Mouse (Mus musculus) common myeloid progenitor, adult 5-6 weeks (primary cell): ENCODE measurements around the gene Golt1b. TPM values are rescaled to one million over a fixed set of nuclear protein-coding genes. Genes with fewer than 3 reads are reported as not detected.
"Not testable (repeated sequence)": the region's sequence is repeated elsewhere in the genome, so short reads cannot be mapped to it uniquely, and the experiment has no call there.

Experiments
- ATAC-seq: replicated peaks from 2 replicates; pipeline ENCODE4 v1.8.0; 2016; ENCODE audit warnings: low read depth, mild to moderate bottlenecking, moderate TSS enrichment, inconsistent platforms; ENCODE audit not compliant: poor library complexity, severe bottlenecking
- total RNA-seq: library from RNA; stranded (forward); fragments of 200-1000, 187-1606 nt; gene quantifications from 2 replicates; pipeline ENCODE4 v1.2.3, GENCODE M21; 2017

Golt1b gene
- 34.6 and 39.5 TPM in 2 replicates for total RNA-seq

DNA sequence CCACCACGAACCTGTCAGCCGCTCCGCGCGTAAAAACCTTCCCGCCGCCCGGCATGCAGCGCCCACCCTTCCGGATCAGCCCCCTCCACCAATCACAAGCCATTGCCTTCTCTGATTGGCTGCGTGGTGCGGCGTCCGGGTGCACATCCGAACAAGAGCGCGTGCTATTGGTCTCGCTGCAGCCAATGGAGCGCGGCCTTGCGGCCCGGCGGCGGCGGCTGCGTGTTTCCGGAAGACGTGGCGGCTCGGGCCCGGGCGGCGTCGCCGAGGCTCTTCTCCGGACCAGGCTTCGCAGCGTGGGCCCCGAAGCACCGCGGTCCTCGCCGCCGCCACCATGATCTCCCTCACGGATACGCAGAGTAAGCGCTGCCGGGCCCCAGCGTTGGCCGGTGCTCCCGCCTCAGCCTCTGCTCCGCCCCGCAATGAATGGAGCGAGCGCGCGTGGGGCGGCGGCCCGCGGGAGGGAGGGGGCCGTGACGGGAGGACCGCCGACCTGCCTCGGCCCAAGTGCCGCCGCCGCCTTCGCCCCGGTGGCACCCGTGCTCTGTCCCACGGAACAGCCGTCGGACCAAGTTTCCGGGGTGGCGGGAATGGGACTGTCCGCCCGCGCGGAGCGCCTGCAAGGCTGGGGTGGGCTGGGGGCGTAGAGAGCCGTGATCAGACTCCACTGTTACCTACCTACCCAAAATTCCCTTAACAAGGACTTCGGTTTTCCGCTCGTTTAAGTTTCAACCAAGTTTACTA lies at the start of gene Golt1b, which contains the start of gene Recql:
Golt1b (plus strand) TSS at position 211 of the 744 bp plus-strand sequence.
Recql (minus strand) TSS at position 77 of the 744 bp plus-strand sequence.
- peak; percentile 94 for ATAC-seq

DNA sequence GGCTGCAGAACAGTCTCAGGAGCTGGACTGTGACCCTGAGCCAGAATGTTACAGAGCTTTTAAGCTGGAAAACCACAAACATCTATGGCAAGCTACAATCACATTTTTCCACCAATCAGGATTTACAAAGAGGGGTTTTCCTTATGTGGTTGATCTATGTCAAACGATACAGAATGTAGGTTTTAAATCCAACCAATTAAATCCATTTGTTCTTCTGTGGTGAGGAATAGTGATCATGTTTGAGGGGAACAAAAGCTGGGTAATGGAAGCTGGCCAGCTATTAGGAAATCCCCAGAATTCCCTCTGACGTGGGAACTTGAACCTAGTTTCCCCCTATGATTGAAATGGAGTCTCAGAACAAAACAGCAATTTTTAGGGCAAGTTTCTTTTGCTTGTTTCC lies 48.1 kb upstream of the Golt1b start:
- no peak for ATAC-seq

DNA sequence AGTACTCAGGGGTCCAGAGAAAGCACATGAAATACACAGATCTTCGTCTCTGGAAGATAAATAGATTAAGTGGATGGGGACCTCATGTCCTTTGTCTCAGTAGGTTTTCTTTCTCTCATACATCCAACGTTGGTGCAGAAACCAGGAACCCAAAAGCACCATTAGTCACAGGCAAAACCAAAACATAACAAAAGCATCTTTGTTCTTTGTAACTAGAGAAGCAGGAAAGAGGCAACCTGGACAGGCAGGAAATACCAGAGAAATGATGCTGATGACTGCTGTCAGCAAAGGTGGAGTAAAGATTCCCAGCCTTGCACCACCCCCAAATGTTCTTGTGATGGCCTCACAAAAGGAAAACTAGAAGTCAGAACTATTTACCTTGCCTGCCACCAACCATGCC lies 47.4 kb upstream of the Golt1b start:
- ATAC-seq: no peak

DNA sequence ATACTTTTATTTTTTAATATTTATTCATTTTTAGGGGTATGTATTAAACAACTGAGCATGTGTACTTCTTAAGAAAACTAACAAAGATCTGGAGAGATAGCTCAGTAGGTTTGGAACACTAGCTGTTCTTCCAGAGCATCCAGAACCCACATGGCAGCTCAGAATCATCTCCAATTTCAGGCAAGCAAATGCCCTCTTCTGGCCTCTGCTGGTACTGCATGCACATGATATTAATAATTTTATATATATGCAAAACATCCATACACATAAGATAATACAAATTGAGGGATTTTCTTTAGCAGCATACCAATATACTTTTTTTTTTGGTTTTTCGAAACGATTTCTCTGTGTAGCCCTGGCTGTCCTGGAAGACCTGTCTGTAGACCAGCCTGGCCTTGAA lies 43.5 kb upstream of the Golt1b start:
- ATAC-seq: peak; percentile 34

DNA sequence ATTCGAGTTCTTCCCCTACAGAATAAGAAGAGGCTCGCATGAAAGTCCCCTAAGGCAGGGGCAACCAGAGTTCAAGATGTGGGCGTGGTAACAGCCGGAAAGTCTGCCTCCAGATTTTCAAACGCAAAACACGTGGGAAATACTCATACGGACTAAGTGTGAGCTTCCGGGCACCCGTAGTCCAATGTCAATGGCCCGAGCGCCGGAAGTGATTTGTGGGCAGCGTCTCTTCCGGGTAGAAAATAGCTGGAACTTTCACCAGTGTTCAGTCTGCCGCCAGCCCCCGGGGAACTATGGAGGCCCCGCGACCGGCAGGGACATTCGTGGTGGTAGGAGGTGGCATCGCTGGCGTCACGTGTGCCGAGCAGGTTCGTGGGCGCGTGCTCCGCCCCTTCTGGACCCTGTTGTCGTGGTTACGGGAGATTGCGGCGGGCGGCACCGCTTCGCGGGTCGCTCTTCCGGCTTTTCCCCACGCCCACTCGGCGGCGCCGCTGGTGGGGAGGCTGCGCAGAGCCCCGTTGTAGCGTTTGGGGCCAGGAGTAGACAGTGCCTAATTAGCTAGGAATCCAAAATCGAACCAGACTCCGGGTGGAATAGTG lies 41.5 kb upstream of the Golt1b start, which contains the start of gene Pyroxd1:
Pyroxd1 (plus strand) TSS at position 215 of the 599 bp plus-strand sequence.
- ATAC-seq: peak; percentile 92

DNA sequence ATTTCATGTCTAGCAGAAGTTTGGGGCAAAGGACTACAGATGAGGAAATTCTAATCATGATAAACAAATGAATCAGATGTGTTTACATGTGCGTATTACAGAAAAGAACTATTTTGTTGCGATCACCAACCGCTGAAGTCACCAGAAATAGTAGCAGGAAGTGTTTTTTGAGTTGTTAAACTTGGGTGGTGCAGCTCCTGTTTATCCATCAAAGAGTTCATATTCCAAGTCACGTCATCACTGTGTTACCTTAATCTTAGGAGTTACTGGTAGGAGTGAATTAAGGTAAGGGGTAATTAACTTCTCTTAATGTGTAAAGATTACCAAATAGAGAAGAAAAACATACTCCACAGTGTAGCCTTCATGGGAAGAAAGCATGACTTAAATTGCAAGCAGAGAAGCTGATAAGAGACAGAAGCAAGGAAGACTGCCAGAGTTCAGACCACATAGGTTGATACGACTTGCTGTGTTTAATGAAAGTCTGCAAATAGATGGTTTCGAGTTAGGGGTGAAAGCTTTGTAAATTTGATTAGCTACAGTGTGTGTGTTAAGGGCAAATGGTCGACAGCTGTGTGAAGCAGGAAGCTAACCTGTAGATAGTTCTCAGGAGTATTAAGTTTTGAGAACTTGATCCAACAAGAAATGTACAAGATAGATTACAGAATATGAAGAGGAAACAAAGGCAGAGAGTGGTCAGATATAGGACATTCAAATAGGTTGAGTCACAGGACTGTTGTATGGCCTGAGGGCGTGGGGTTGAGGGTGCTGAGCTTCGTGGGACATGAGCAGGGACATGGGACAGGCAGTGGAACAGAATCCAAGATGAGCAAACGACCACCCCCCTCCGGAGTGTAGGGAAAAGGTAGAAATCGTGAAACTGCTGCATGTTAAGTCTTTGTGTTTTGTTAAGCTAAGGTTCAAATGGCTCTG lies 40.6 kb upstream of the Golt1b start:
- ATAC-seq: peak; percentile 21

DNA sequence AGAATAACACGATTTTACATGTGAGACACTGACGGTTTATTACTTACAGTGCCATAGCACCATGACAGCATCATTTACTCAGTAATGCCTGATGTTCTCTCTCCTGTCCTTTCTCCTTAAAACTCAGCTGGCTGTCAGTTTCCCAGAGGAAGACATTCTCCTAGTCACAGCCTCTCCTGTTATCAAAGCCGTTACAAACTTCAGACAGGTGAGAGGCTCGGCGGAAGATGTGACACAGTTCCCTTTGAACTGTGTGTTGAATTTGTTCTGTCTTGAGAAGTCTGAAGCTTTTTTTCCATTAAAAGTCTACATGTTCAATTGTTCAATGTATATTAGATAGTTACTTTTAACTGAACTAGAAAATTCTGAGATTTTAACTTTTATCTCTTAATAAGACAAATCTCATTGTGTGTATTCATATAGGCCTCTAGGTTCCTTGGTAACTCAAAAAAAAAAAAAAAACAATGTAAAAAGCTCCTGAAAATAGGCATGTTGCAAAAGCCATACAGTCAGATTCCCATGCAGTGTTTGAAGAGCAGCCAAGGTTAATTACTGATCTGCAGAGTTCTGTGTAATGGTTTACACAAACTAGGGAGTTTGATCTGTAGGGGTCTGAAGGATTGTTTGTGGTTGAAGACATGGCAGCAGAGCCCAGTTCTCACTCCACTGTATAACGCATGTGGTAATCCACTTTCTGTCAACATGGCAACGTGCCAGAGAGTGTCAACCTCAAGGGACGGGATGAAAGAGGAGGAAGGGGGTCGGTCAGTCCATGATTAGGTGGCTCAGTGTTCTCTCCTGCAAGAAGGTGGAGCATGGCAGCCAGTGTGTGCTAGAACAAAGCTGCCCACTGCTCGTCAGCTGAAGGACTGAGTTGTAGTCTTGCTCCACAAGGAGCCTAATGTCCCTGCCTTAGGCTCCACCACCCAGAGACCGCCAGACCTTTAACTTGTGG lies 39.3 kb upstream of the Golt1b start:
- ATAC-seq: no peak

DNA sequence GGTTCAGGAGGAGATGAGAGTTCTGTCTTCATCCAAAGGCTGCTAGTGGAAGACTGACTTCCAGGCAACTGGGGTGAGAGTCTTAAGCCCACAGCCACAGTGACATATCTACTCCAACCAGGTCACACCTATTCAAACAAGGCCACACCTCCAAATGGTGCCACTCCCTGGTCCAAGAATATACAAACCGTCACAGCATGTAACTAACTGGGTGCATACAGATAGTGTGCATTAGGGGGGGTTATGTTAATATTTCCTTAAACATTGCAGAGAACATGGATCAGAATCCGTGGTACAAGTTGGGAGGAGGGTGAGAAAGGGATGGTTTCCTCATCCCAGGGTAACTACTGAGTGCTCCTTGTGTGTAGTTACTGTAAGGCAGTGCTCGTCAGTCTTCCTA lies 34.9 kb upstream of the Golt1b start:
- not testable (repeated sequence) for ATAC-seq

DNA sequence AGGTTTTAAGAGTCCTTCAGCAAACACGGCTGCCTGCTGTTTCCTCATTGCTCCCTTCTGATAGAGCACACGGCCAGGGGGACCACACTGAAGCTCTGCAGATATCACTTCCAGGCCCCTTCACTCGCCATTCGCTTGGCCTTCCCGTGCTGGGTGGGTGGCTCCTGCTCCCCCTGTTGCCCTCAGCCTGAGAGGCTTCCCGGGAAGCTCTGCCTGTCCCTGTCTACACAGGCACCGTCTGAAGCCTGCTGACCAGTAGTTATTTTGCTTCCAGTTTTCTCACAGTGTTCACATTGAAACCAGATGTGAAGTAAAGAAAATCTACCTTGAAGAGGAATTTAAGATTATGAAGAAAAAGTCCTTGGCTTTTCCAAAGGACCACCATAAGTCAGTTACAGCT lies 29.9 kb upstream of the Golt1b start:
- no peak for ATAC-seq

DNA sequence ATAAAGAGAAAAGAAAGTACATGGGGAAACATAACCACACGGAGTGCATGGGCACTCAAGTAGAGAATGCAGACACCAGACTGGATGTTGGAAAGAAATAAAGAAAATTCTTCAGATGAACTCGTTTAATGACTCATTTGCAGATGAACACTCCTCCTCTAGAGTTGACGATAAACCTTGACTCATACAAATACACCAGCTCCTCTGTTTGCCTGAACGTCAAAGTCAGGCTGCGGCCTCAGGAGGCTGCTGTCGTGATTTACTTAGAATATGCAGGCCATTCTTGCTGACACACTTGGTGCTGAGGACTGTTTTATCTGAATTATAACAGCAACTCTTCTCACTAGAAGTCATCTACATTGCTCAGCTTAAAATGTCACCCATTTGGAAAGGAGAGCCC lies 25.0 kb upstream of the Golt1b start:
- ATAC-seq: no peak

DNA sequence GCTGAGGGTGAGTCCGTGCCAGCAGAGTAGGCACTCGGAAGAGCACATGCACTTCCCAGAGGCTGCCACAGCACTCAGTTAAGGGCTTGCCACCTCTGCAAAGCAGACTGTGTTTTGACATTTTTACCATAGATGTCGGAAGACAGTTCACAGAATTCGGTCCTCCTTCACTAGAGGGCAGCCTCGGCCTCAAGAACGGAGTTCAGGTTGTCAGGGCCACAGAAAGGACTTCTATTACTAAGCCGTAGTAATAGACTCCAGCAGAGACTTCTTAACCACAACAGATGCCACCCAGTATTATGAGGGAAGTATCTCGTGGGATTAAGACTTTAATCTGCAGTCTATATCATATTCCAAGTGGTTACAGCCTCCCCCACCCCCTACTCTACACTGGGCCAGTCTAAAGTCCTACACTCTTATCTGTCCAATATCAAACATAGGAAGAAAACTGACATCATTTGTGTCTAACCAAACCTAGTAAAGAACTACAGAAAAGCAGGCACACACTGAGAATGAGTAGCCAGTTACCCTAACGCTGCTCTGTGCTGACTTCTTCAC lies 23.9 kb upstream of the Golt1b start:
- ATAC-seq: no peak; the same call in 1 of the 2 replicates

DNA sequence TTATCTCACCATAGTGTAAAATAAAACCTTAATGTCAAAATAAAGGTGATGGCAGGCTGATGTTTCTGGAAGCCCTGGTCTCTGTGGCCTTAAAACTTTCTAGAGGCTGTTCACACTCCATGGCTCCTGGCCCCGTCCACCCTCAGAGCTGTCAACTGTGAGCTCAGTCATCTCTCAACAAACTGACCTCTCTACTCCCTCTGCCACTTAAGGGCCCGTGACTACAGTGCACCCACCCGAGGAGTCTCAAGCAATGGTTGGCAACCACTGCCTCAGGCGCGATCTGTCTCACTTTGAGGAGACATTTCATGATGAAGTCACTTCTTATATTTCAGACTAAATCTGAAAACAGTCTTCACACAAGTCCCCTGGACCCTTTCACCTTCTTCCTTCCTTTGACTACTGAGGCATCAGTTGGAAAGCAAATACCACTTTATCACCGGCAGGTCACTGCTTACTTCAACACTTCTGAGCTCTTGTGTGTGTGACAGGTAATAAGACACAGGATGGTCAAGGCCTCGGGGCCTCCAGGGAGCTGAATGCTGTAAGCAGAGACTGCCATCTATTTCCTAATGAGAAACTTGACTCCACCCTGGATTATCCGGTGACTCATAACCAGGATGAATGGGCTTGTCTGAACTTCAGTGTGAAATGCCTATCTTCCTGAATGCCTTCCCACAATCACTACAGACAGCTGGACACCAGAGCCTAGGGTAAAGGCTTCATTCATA lies 21.1 kb upstream of the Golt1b start:
- no peak for ATAC-seq

DNA sequence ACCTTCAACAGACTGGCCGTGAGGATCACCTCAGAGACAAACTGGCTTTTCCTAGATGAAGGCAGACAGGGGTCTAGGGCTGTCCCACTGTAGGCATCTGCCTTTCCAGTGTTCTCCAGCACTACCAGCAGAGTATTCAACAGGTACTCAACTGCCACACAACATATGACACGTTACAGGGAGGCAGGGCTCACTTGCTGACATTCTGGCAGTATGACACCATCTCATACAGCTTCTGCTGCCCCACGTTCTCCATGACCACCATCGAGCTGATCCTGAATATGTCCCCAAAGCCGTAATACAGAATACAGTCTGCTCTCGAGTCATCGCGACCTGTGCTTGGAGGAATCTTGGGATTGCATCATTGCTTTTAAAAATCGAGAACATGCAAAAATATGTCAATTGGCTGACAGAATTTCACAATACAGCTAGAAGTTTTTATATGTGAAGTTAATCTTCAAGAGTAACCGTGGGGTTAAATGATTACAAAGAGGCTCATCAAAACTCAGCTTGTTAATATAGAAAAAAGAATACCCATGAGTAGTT lies 20.5 kb upstream of the Golt1b start:
- no peak for ATAC-seq

DNA sequence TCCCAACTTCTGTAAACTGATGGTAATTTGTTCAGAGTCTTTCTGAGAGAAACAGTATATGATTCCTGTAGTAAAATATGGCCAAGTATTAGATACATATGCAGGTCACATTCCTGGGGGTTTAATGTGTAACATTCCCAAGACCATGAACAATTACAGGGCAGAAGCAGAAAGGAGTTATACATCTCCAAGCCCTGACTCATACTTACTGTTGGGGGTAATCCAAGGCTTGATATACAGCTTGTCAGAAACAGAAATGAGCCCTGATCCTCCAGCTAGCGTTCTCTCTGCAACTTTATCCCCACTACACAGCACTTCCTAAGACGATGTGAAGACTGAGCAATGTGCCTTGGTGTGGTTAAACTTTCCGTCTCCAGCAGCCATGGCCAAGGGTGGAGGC lies 19.5 kb upstream of the Golt1b start:
- ATAC-seq: no peak

DNA sequence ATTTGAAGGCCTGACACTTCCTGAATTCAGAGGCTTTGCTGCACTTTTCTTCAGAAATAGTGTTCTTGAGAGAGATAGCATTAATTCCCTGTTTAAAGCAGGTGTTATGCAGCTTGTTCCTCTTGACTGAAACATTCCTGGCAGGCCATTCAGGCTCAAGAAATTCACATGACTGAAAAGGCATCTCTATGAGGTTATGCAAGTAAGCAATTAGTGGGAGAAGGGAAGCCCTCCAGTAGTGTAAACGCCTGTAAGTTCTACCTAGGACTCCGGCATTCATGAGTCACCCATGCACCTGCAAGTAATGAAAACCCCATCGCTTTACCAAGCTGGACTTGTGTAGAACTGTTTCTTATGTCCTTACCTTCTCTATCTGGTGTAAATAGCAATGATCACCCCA lies 17.5 kb upstream of the Golt1b start:
- no peak for ATAC-seq

DNA sequence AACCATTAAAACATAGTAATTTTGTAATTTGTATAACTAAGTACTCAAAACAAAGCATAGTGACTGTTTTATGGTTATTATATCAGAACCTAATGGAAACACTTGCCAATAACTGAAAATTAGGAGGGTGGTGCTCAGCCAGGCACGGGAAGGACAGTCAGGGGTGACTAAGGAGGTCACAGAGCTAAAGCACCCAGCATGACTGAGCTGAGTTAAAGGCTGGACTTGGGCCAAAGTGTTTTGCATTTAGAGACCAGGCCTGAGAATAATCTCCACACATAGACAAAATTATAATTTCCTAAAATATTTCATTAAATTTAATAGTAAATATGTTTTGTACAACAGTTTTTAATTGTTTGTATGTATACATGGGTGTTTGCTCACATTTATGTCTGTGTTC lies 9.9 kb upstream of the Golt1b start:
- ATAC-seq: no peak

DNA sequence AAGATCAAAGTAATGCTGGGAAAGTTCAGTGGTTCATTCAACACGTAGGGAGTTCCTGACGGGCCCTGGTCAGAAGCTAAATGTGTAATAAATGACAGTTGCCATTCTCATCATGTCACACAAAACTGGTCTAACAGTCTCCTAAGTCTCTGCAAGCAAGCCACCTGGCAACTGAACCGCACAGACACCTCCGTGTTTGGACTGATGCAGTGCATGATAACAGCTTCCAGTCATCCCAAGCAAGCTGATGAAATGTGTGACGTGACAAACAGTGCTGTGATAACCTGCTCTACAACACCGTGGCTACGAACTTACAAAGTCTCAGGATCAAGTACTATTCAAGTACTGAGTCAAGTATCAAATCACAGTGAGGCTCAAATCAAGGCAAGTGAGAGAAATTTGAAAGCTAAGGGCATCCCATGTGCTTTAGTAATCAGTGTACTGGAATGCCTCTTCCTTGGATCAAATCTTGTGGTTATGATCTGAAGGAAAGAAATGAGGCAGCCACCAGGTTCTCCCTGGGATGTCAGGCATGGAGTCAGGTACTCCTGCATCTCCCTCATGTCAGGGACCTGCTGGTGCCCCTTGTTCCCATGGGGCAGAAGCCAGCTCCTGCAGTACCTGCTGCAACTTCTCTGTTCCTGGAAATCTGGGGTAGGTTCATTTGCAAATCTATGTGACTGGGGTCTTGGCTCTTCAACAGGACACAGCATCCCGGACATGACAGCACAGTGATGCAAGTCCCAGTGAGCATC lies 8.3 kb upstream of the Golt1b start:
- ATAC-seq: no peak

DNA sequence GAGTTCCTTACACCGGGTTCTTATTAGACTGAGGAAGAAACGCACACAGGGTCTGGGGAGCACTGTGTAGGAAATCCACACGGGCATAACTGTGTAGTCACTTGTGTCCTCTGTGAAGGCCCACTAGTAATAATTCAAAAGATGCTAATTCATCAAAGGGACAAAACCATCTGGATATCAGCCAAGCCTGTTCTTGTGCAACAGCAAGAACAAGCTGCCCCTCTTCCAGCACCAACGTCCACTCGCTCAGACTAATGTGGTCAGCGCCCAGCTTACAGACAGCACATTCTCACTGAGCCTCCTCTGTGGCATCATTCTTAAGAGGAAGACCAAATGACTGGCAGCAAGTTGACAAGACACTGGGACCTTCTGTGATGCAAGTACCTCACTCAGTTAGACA lies 7.1 kb upstream of the Golt1b start:
- no peak for ATAC-seq
